Mouse (Mus musculus): ENCODE measurements around the gene Vsnl1.

DNA sequence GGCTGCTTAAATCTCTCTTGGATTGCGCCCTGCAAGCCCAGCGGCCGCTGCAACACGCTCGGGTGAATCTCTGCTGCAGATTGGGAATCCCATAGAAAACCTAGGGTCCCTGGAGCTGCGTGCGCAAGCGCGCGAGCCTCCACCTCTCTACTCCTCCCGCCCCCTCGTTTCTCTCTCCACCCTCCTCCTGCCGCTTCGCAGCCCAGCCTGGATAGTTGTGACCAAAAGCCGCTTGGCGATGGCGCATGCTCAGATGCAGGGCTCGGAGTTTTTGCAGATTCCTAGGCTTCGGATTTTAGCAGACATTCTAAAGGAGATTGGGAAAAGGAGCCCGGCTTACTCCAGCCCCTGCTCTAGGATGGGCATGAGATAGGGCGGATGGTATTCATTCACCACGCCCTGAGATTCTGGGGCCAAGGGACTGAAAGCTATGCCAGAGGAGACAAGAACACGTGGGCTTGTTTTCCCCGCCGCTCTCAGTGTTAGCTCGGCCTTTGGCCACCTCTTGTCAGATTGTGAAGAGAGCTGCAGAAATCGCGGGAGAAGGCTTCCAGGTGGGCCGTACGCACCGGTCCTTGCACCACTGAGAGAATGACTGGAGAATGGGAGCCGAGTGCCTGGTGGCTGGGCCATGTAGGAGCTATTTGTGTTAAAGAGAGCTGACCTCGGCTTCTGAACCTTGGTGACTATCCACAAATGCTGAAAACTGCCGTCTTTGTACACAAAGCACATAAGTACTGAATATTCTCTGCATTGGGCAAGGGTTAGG, at the start of gene Vsnl1:
- TF ChIP-seq CTCF (IDR thresholded peaks at IDR 0.05; ENCODE audit: control insufficient read depth, insufficient read depth, insufficient read length): no peak
- no peak for TF ChIP-seq MAX (IDR thresholded peaks at IDR 0.05)
- no peak for TF ChIP-seq CEBPB (IDR thresholded peaks at IDR 0.05; ENCODE audit: low read depth)
- no peak for TF ChIP-seq USF1 (IDR thresholded peaks at IDR 0.05; ENCODE audit: low read depth)
- TF ChIP-seq MYOG (IDR thresholded peaks at IDR 0.05; ENCODE audit: control insufficient read depth, extremely low read depth, insufficient read length): no peak
- no peak for TF ChIP-seq MYOD1 (IDR thresholded peaks at IDR 0.05; ENCODE audit: control insufficient read depth, insufficient read length, low read depth)
- no peak for TF ChIP-seq FOSL1 (IDR thresholded peaks at IDR 0.05; ENCODE audit: insufficient read depth, low read length, poor library complexity, severe bottlenecking)

Data from C2C12 (cell line).